Mouse (Mus musculus): ENCODE results near the gene Odc1. TPM values are rescaled to one million over a fixed set of nuclear protein-coding genes. Genes with fewer than 3 reads are reported as not detected.
A peak's percentile ranks its signal among the peaks of the same experiment; 100 is the strongest.

Odc1 gene
- total RNA-seq (2021): 10 to 100 TPM; 67.2 to 68.6 TPM
- long read RNA-seq, experiment 1, transcript Odc1-201 (12 exons, 2,208 nt): major isoform, 48 of 59 reads
- long read RNA-seq, experiment 1, partial matches to known transcripts: 4 of 59 reads
- long read RNA-seq, experiment 1, other reads (novel, unspliced or antisense): 7 of 59 reads
- long read RNA-seq, experiment 2, transcript Odc1-201 (12 exons, 2,208 nt): major isoform, 29 of 33 reads
- long read RNA-seq, experiment 2, partial matches to known transcripts: 2 of 33 reads
- long read RNA-seq, experiment 2, other reads (novel, unspliced or antisense): 2 of 33 reads

DNA sequence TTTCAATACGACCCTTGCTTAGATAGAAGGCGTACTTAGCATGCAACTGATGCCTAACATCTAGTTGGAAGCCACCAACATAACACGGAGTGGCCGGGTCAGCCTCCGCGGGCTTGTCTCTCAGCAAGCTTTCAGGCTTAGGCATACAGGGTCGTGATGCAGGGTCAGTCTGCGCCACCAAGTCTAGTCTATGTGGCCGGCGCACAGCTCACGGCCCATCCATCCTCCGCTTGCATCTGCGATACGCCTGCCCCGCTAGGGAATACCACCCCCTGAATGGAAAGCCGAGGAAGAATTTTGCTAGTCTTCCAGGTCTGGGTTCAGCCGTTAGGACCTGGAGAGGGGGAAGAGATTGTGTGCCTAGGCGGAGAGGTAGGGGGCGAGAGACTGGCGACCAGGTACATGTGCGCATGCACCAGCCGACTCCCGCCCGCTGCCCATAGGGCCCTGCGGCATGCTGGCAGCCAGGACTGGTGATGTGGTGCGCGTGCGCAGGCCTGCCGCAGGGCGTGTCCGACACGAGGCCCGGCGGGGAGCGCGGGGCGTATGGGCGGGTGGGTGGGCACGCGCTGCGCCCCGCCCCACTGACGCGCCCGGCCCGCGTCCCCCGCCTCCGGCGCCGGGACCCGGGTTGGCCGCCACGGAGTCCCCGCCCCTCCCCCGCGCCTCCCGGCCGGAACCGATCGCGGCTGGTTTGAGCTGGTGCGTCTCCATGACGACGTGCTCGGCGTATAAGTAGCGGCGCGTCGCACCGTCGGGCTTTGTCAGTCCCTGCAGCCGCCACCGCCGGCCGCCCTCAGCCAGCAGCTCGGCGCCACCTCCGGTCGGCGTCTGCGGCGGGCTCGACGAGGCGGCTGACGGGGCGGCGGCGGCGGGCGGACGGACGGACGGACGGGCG is at the start of gene Odc1:
TSS of gene Odc1 (plus strand) at position 586 of the 898 bp plus-strand sequence.
- DNase-seq (ENCODE audit: extremely low spot score in 1 of 2, low spot score in 2 of 2): peak; percentile 98
- intact Hi-C loops (cut with DNase I): loop anchor here (1.0 to 2.0 kb wide), 2 partner anchors 104 to 178 kb away; no protein-coding TSS in a partner anchor
- Histone ChIP-seq H3K27ac (peak within 1 kb of the TSS; percentile 92), H3K4me3 (peak within 1 kb of the TSS; percentile 92)
- peak; percentile 14 for TF ChIP-seq CTCF (IDR thresholded peaks at IDR 0.05)

- no peak for DNase-seq (ENCODE audit: extremely low spot score in 1 of 2, low spot score in 2 of 2)
- no peak overlapping the region for H3K4me3 ChIP-seq
- H3K27ac ChIP-seq: no peak overlapping the region
- intact Hi-C loops (cut with DNase I): no loop called here
- no peak for TF ChIP-seq CTCF (IDR thresholded peaks at IDR 0.05)
Observed at GRCm38 (mm10) chr12:17494809-17495208, 49.8 kb upstream of the Odc1 start.

DNA sequence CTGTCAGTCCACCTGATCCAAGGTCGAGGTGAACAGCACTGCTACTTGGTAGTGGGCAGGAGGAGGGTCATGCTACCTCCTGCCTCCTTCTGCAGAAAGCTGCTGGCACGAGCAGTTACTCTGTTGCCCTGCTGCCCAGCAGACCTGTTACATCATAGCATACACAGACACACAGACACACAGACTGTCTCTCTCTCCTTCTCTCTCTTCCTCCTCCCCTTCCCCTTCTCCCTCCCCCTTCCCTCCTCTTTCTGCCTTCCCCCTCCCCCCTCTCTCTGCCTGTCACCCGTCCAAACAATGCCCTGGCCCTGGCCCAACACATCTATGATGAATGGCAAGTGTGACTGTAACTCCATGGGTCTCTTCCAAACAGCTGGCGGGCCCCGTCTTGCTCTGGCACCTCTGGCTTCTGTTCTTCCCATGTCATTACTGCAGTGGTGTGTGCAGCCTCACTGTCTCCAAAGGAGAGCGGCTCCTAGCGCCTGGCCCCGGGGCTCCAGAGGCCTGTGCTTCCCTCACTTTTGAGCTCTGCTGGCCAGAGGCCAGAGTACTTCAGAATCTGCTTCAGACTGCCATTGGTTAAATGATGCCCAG is 48.6 kb upstream of the Odc1 start:
- DNase-seq (ENCODE audit: extremely low spot score in 1 of 2, low spot score in 2 of 2): no peak
- no peak overlapping the region for H3K27ac ChIP-seq
- intact Hi-C loops (cut with DNase I): no loop called here
- H3K4me3 ChIP-seq: no peak overlapping the region
- TF ChIP-seq CTCF (IDR thresholded peaks at IDR 0.05): no peak

GRCm38 (mm10) chr12:17505620-17506074 is 38.9 kb upstream of the Odc1 start:
- Histone ChIP-seq H3K4me3 (no peak overlapping the region), H3K27ac (no peak overlapping the region)
- intact Hi-C loops (cut with DNase I): no loop called here
- no peak for TF ChIP-seq CTCF (IDR thresholded peaks at IDR 0.05)
- no peak for DNase-seq (ENCODE audit: extremely low spot score in 1 of 2, low spot score in 2 of 2)

DNA sequence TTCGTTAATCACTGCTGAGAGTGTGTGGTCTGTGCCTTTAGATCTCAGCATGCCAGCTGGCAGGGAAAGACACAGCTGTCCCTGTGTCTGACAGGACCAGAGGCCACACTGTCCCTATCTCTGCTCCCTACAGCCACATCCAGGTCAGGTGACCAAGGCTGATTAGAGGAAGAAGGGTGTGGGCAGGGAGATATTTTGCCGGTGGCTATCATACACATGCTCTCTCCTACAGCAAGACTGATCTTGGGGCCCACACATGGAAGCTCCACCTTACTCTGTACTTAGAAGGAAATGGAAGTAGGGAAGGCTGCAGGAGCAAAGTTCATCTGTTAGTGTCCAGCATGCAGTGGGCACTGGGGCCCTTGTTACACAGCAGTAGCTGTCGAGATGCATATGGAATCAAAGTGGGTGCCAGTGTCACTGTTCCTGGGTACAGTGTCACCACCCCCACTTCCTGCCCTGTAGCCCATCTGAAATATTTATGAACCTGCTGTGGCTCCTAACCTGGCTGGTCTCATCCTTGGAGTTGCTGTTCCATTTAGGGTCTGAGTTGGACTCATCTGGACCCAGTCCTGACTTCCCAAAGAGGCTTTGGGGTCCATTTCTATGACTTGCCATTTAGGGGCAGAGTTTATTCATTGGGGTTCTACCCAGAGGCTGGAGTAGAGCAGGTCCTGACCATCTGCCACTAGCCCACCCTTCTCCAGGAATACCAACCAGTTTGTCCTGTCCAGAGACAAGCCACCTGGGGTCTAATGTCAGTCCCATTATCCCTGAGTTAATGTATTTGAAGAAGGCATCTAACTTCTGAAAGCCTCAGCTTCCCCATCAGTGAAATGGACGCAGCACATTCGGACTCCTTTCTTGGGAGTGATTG is 38.2 kb upstream of the Odc1 start:
- TF ChIP-seq CTCF (IDR thresholded peaks at IDR 0.05): no peak
- no peak for DNase-seq (ENCODE audit: extremely low spot score in 1 of 2, low spot score in 2 of 2)

GRCm38 (mm10) chr12:17506994-17507542 is 37.5 kb upstream of the Odc1 start:
- DNase-seq (ENCODE audit: extremely low spot score in 1 of 2, low spot score in 2 of 2): no peak
- intact Hi-C loops (cut with DNase I): no loop called here
- Histone ChIP-seq H3K4me3 (no peak overlapping the region), H3K27ac (no peak overlapping the region)
- TF ChIP-seq CTCF (IDR thresholded peaks at IDR 0.05): no peak

More for the DNA sequence above, 38.2 kb upstream of the Odc1 start:
- no peak overlapping the region for H3K4me3 ChIP-seq
- intact Hi-C loops (cut with DNase I): no loop called here
- H3K27ac ChIP-seq: no peak overlapping the region

DNA sequence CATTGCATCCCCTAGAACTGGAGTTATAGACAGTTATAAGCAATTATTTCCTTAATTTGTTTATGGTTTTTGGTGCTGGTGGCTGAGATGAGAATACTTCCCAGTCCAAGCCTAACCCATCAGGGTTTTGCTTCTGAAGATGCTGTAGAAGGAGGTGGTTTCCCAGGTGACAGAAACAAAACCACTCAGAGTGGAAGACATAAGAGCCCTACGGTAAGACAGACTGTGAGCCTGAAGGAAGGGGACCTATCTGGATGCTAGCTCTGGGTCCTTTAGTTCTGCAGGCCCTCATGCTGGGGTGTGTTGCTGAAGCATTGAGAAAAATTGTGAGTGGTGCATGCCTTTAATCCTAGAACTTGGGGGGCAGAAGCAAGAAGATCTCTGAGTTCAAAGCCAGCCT is 35.3 kb upstream of the Odc1 start:
- Histone ChIP-seq H3K27ac (no peak overlapping the region), H3K4me3 (no peak overlapping the region)
- intact Hi-C loops (cut with DNase I): no loop called here
- no peak for DNase-seq (ENCODE audit: extremely low spot score in 1 of 2, low spot score in 2 of 2)
- TF ChIP-seq CTCF (IDR thresholded peaks at IDR 0.05): no peak

- intact Hi-C loops (cut with DNase I): no loop called here
- Histone ChIP-seq H3K4me3 (no peak overlapping the region), H3K27ac (no peak overlapping the region)
- no peak for TF ChIP-seq CTCF (IDR thresholded peaks at IDR 0.05)
- no peak for DNase-seq (ENCODE audit: extremely low spot score in 1 of 2, low spot score in 2 of 2)
Observed at GRCm38 (mm10) chr12:17510158-17510557, 34.4 kb upstream of the Odc1 start.

- intact Hi-C loops (cut with DNase I): no loop called here
Observed at GRCm38 (mm10) chr12:17511019-17511418, 33.6 kb upstream of the Odc1 start.

DNA sequence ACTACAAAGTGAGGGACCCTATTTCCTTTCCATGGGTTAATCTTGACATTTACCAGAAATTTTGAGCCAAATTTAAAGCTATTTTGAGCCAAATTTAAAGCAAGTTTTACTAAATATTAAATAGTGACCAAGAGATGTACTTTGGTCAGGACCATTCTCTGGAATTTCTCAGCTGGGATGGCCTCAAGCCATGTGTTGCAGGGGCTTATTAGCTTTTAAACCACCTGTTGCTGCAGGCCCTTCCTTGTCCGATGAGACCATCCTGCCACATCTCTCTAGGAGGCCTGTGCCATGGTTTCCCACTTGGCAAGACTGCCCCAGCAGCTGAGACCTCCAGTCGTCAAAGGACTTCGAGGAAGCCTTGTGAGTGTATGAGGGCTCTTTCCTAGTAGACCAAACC is 15.4 kb upstream of the Odc1 start:
- no peak for DNase-seq (ENCODE audit: extremely low spot score in 1 of 2, low spot score in 2 of 2)
- no peak for TF ChIP-seq CTCF (IDR thresholded peaks at IDR 0.05)
- Histone ChIP-seq H3K27ac (no peak overlapping the region), H3K4me3 (no peak overlapping the region)
- intact Hi-C loops (cut with DNase I): no loop called here

More at GRCm38 (mm10) chr12:17511019-17511418, 33.6 kb upstream of the Odc1 start:
- TF ChIP-seq CTCF (IDR thresholded peaks at IDR 0.05): no peak
- no peak overlapping the region for H3K4me3 ChIP-seq
- DNase-seq (ENCODE audit: extremely low spot score in 1 of 2, low spot score in 2 of 2): no peak
- H3K27ac ChIP-seq: no peak overlapping the region

DNA sequence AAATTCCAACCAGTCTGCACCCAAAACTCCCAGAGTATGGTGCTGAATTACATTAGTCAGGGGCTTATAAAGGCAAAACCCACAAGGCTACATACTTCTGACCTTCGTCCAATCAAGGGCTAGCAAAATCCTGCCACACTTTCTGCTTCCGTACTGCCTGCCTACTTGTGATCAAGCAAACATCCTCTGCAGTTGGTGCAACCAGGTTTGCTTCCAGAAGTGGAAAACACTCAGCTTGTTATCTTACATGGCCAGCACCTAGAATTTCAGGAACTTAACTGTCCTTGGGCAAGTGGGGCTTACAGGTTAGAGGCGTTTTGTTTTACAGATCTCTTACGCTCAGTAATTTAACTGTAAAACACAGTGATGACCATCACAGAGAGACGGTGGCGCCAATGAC is 14.9 kb upstream of the Odc1 start:
- no peak for DNase-seq (ENCODE audit: extremely low spot score in 1 of 2, low spot score in 2 of 2)
- TF ChIP-seq CTCF (IDR thresholded peaks at IDR 0.05): no peak
- Histone ChIP-seq H3K27ac (no peak overlapping the region), H3K4me3 (no peak overlapping the region)
- intact Hi-C loops (cut with DNase I): no loop called here
